Mouse (Mus musculus) adrenal gland, adult 8-10 months (tissue): ENCODE measurements at regions not wholly inside any gene's neighbourhood (a gene's known extent, or its start where the extent isn't known, plus 50 kb on each side); places are given as distances from the start of the nearest gene placed in this dataset.

Experiments used
- DNase-seq: peaks from one replicate; pipeline ENCODE4 v3.0.0; 2022

DNA sequence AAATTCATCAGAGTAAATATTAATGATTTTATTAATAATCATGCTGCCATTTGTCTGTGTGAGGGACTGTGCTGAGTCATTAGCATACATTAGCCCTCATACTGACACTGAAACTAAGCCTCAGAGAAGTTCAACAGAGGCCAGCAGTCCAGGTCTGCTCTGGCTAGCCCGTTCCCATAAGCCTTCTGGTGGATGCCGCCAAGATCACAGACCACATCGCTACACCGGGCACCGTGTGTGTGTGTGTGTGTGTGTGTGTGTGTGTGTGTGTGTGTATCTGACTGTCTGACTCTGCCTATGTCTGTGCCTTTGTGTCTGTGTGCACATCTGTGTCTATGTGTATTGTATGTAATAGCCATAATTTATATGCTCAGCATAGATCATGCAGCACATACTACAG lies 106.0 kb downstream of the Rpl14 start:
- no peak for DNase-seq

DNA sequence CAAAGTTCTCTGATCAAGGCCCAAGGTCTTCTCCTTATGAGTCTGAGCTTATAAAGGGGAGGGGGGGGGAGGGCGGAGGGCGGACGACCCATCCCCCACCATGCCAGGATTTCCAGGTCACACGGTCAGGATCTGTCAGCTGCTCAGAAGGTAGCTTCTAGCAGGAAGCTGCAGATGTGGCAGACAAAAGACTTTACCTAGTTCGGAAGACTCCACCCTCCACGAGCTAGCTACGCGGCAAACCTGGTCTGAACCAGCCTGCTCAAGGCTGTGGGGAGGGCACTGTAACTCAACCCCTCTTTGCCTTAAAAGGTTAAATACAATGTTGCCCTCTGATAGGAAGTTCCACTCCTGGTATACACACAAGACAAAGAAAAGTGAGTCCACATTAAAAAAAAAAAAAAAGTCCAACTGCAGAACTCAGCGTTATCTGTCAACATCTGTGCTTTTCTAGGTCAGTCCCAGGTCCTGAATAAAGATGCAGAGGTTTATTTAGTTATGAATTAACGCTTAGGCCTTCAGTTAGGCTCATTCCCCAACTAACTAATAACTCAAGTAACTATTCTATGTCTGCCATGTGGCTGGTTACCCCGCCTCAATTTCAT lies 108.7 kb downstream of the Rpl14 start:
- no peak for DNase-seq

DNA sequence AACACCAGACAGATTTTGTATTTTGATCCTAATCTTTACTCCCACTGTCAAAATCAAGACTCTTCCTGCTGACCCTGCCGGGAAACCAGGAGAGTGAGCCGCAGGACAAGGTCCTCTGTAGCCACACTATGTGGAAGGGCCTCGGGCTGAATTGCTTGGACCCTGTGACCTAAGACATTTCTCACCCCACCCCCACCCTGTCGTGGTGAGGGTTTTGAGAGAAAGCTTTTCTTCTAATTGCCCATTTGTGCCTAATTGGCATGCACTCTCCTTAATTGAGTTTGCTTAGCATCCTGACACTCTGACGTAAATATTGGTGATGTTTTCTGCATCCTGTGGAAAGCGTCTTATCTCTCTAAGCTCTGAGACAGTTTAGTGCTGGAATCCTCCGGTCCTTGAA lies 110.2 kb downstream of the Rpl14 start:
- DNase-seq, result no peak

DNA sequence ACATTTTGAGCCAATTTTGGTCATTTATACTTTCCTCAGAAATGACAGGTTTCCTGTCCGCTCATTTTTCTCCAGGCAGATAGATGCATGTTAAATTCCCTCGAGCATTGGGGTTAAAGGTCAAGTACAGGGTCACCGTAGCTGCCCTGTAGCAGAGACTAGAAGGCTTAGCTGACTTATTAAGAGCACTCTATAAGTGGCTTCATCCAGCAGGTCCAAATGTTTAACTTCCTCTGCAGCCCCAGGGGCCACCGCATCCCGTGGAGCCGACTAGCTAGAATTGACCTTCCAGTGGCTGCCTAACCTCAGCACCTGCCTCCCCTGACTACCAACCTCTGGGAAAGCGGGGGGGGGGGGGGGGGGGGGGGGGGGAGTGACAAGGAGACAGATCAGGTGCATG lies 114.7 kb downstream of the Rpl14 start:
- DNase-seq, result no peak

DNA sequence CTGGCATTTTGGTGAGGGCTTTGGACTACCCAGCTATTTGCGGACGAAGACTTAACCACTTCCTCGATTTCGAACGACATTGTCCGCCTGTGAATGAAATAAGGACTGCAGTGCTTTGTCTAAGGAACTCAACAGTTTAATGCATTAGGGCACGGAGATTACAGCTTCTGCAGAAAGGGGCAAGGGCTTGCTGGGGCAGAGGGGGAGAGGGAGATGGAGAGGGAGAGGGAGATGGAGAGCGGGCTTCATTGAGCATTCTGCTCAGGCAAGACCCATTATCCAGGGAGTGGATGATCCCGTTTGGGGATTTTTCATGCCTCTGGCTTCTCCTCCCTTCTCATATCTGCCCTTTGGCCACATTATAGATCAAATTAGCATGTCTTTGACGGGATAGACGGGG lies 117.8 kb downstream of the Rpl14 start:
- DNase-seq, result no peak

DNA sequence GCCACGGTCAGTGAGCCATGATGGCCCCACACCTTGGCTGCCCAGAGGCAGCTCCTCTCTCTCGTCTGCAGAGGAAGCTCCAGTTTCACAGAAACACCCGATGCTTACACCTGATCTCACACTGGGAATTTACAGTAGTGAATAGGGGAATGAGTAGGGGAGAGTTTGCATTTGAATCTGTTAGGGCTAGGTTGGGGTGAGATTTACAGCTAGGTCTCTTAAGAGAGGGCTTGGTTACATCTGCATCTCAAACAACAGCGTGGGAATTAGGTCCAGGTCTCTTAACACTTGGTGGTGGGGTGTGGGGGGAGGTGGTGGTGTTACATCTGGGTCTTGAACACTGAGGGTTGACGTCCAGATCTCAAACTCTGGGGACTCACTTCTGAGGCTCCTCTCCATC lies 119.3 kb downstream of the Rpl14 start:
- no peak for DNase-seq

DNA sequence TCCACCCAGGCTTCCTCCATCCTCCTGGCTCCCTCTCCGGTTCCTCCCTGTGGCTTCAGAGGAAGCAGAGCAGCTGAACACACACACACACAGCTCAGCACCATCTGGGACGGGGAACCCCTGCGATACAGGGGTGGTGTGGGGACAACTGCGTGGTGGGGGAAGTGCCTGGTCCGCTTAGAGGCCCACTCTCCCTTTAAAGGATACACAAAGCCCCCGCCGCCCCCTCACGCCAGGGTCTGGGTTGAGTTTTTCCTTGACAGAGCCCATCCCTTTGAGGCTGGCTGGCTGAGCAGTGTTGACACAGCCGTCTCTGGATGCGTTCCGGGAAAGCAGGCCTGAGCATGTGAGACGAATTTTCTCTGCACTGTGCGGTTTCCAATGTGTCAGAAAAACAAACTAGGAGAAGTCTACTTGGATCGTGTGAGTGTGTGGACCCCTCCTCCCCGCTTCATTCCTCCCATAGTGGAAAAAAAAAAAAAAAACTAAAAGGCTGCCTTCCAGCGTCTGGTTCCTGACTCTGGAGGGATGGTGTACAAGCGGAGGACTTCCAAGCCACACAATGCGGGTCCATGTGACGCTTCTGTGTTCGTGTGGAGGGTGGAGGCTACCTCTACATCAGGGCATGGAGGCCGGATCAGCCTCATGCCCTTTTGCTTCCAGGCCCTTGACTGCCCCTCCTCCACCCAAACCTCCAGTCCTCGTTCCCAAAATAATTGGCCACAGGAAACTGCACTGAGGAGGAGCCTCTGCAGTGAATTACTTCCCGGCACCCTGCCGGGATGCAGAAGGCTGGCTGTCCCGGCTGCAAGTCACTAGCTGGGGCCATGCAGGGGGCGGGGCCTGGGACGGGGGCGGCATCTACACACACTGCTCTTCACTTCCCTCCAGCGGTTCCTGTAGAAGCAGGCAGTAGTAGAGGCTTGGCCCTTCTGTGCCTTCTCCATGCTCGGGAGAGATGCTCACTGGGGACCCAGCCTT lies 120.0 kb downstream of the Rpl14 start:
- DNase-seq, result peak; percentile 78

DNA sequence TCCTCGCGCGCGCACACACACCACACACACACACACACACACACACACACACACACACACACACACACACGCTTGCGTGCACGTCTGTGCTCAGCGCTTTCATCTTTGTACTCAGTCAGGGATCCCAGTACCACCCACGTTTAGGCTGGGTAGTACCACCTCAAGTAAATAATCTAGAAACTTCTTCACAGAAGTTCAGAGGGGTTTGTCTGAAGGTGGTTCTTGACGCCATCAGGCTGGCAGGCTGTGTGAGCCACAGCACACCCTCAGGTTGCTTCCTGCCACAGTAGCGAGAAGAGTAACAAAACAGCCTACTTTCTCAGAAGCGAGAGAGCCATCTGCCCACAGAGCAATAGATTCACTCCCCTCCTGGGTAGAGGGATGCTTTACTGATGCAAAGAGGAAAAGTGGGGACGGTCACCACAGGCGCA lies 120.7 kb downstream of the Rpl14 start:
- DNase-seq, result no peak

DNA sequence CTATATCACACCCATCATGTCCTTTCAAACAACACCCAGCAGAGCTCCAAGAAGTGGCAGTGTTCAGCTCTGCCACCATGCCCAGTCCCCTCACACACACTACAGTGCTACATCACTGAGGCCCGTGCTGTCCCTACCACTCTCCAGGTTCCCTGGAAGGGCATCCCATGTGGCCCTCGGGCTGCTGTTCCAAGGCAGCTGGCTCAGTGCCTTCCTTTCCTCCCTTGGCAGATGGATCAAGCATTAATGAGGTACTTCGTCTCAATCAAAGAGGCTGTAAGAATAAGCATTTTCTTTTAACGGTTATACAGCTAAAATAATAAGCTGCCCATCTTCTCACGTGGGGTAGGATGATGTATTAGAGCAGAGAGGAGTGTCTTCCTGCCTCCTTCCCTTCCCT lies 123.2 kb downstream of the Rpl14 start:
- no peak for DNase-seq

DNA sequence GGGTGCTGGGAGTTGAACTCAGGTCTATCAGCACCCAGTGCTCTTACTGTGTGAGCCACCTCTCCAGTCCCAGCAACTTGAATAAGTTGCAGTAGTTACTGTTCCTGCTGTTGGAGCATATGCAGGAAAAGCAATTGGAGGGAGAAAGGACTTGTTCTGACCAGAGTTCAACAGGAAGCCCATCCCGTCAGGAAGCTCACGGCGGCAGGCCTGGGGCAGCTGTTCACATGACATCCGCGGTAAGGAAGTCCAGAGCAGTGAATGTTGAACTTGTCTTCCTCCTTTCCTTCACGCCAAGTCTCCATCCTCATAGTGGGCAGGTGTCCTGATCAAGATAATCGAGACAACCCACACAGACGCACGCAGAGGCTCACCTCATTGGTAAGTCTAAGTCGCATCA lies 124.7 kb downstream of the Rpl14 start:
- peak; percentile 13 for DNase-seq

DNA sequence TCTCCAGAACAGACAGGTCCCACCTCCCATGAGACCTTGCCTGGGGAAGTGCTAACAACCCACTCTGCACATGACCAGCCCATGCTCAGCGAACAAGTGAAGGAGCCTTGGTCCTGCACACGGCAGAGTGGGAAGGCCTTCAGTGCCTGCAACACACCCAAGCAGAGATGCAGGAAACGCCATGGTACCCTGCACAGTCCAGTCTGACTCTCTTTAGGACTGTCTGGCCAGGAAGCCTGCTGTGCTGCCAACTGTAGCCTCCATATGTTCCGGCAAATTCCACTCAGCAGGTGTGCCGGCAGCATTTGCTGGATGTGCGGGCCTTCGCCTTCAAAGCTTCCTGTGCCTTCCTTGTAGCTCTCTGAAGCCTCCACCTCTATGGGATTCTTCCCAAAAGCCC lies 126.5 kb downstream of the Rpl14 start:
- no peak for DNase-seq

DNA sequence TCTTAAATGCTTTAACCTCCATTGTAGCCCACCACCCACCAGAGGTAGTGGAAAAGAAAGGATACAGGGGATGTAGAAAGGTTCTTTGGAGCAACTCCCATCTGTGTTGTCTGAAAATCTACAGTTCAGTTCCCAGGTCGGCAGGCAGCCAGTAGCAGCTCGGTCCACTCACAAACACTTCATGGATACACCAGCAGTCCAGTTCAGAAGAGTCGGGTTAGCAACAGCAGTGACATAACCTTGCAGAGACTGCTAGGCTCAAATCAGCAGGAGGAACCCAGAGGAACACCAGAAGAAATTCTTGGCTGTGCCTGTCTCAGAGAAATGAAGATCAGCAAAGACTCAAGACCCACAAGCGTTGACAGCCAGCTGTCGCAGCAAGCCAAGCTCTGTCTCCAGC lies 128.5 kb downstream of the Rpl14 start:
- DNase-seq, result no peak

DNA sequence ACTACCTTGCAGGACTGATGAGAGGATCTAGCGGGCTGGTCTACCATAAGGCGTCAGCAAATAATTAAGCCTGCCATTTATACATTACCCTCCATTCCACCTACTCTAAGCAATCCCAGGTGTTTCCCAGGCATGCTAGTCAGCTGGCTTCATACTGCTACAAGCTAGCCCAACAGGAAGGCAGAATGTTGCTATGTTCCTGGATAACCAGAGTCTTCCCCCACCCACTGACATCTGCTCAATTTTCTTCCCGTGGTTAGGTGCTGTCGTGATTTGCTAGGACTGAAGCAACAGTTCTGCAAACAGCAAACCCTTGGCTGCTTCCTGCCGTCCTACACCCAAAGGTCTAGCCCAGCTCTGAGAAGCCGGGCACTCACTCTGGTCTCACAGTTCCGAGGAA lies 131.6 kb downstream of the Rpl14 start:
- DNase-seq, result no peak

DNA sequence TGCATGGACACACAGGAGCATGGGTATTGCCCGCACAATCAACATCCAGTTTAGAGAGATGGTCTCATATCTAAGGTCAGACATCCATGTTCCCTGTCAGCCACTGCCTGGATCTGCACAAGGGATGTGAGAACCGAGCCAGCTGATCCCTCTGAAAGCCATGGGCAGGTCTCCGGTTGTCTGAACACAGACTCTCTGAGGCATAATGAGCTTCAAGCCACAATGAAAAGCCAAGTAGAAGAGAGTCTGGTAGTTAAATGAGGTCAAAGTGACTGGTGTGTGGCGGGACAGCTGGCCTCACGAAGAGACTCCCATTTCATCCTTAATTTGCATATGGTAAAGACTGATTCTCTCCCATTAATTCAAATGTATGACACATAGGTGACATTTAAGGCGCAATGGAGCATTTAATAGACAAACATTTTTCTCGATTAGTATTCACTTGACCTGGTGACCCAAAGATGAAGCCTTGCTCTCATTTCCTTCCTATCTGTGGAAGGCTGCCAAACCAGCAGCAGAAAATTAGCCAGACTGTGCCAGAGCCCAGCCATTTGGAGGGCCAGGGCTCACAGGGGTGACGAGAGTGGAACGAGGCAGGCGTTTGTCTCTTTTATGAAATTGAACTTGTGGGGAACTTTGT lies 132.2 kb downstream of the Rpl14 start:
- DNase-seq, result no peak

DNA sequence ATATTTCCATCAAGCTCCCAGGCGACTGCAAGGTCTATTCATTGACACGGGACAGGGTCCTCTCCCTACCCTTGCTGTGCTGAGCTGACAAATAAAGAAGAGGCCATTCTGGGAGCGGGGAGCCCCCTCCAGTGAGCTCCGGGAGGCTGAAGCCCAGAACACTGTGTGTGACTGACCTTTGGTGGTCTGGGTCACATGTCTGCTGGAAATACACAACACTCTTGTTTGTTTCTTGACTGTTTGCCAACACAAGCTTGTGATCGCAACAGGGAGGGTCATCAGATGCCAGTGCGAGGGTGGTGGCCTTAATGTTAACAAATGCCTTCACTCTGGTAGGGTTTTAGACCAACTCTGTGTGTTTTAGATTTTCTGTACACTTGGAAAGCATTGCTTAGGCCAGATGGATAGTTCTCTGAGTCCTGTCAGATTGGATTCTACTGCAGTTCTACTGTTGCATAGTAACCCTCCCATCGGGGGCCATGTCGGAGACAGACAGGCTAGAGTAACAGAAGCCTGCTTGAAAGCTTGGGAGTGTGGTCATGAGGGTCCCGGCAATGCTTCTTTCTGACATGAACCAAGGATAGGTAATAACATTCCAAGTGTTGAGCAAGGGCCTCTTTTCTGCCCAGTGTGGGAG lies 135.4 kb downstream of the Rpl14 start:
- DNase-seq, result no peak

DNA sequence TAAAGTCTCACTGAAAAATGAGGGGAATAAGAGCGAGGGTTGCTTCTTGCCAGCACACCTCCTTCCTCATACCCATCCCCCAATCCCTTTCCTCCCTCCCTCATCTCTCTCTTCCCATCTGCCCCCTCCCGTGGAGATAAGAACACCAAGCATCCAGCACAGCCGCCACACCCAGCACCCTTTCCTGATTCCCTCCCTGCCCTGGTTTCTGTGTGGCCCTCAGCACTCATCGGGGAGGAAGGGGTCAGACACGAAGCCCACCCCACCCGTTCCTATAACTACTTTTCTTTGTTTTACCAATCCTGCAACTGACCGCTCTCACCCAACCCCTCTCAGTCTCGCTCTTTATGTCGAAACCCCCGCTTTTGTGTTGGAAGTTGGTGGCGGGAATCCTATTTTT lies 137.3 kb downstream of the Rpl14 start:
- DNase-seq, result no peak

DNA sequence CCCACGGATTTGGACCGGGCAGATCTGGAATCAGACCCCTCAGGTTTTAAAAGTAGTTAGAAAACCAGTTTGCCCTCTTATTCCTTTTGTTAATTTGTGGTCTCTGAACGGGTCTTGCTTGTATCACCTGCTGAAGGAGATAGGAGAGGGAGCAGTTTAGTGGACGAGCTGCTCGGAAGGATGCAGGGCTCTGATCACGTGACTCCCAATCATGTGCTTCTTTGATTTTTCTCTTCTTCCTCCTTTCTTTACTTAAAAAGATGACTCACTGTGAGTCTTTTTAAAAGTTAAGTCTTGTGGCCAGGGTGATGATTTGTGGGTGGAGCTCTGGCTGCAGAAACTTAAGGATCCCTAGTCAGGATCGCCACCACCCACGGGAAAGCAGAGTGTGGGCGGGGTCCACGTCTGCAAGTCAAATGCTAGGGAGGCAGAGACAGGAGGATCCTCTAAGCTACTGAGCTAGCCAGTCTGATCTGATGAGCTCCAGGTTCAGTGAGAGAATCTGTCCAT lies 138.0 kb downstream of the Rpl14 start:
- no peak for DNase-seq

DNA sequence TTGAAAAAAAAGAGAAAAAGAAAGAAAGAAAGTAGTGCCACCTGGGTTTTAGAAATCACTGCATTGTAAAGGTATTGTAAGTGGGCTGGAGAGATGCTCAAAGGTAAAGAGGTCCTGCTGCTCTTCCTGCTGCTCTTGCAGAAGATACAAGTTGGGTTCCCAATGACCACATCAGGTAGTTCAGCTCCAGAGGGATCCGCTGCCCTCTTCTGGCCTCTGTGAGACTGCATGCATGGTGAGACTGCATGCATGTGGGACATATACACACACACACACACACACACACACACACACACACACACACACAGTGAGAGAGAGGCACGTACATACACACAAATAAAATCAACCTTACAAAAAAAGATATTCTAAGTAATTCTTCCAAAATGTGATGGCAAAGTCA lies 141.7 kb downstream of the Rpl14 start:
- no peak for DNase-seq

DNA sequence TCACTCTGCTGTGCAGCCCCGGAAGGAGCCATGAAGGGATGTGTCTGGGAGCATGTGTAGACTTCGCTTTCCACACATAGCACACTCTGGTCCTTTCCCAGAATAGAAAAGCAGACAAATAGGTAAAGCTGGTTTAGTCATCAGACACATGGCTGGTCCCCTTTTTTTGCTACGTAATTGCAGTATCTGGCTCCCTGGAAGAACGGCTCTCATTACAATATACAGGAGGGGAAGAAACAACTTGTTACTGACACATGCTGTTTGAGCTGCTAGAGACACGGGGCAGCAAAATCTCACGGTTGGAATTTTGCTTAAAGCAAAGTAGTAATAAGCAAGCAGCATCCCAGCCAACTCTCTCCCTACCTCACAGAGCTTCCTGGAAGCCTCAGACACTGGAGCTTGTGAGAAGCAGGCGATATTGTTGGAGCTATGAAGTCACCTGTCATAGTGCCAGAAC lies 144.4 kb downstream of the Rpl14 start:
- no peak for DNase-seq

DNA sequence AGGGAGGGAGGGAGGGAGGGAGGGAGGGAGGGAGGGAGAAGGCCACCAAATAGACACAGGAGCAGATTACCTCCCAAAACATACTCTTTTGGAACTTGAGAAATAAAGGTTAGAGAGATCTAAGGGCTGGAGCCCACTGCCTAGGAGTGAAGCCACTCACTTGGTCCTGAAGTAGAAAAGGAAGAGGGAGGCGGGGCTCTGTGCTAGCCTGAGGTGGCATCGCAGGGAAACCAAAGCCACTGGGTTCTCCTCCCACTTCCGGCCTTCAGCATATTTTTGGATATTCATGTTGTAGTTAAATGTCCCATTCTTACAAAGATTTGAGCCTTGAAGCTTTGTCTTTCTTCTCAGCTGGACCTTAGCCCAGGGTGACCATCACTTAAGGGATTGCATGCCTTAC lies 147.6 kb downstream of the Rpl14 start:
- no peak for DNase-seq

DNA sequence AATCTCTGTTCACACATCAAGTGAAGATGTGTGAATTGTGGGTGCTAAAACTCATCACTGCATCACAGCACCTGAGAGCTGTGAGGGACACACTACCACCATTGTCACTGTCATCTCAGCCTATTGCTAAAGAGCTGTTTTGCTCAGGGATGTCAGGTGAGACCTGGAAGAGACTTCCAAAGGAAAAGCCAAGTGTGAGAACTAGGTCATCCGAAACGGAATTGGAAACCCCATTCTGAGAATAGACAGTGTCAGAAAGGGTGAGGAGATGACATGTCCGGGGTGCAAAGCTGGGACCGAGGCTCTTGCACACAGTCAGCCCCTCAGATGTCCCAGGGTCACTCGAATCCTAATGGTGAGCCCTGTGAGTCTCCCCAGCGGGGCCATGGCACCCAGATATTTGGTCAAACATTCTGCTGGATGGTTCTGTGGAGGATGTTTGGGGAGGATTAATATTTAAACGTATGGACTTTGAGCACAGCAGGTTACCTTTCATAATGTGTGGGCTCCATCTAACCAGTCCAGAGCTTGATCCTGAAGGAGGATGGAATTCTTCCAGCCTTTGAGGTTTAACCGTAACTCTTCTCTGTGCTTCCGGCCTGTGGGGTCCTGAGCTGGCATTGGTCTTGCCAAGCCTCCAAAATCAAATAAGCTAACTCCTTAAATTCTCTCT lies 150.3 kb downstream of the Rpl14 start:
- DNase-seq, result no peak

DNA sequence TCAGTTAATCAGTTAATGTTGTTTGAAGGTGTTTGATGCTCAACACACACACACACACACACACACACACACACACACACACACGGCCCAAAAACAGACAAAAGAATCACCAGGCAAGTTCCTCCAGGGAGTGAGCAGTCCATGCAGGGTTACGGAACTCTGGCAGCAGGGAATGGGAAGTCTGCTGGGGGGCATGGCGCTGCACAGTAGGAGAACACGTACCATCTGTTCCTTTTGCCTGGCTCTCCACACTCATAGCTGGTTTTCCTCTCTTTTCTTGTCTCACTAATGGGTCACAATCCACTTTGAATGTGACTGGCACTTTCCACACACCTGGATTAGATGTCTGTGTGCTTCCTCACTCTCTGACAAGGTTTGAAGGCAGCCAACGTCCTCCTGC lies 151.8 kb downstream of the Rpl14 start:
- no peak for DNase-seq
